Mouse (Mus musculus): Measurements from ENCODE around the gene B4galnt2.
"Not testable (repeated sequence)": the region's sequence is repeated elsewhere in the genome, so short reads cannot be mapped to it uniquely, and the experiment has no call there.

B4galnt2 gene

GRCm38 (mm10) chr11:95914571-95914991, at the start of gene B4galnt2:
Gene B4galnt2, minus strand, starts transcription at chr11:95914891.
- peak in 1 of 2 experiments; percentile 5 for DNase-seq

- peak; percentile 70 to 76 for DNase-seq
These were observed 48.6 kb upstream of the B4galnt2 start for GRCm38 (mm10) chr11:95963304-95963703.

GRCm38 (mm10) chr11:95959152-95959551, 44.5 kb upstream of the B4galnt2 start:
- DNase-seq, result no peak

GRCm38 (mm10) chr11:95958251-95958650, 43.6 kb upstream of the B4galnt2 start:
- DNase-seq, result no peak

- DNase-seq, result no peak
These were observed 42.7 kb upstream of the B4galnt2 start for GRCm38 (mm10) chr11:95957407-95957806.

GRCm38 (mm10) chr11:95953313-95953712, 38.6 kb upstream of the B4galnt2 start:
- DNase-seq, result no peak

- no peak for DNase-seq
These were observed 31.3 kb upstream of the B4galnt2 start for GRCm38 (mm10) chr11:95945838-95946472.

GRCm38 (mm10) chr11:95939828-95940507, 25.3 kb upstream of the B4galnt2 start:
- no peak for DNase-seq

GRCm38 (mm10) chr11:95936409-95936808, 21.7 kb upstream of the B4galnt2 start:
- DNase-seq, result no peak

GRCm38 (mm10) chr11:95932168-95932567, 17.5 kb upstream of the B4galnt2 start:
- not testable (repeated sequence) for DNase-seq

GRCm38 (mm10) chr11:95926398-95926797, 11.7 kb upstream of the B4galnt2 start:
- no peak for DNase-seq

GRCm38 (mm10) chr11:95925976-95926375, 11.3 kb upstream of the B4galnt2 start:
- no peak for DNase-seq

- DNase-seq, result no peak
These were observed 9.5 kb upstream of the B4galnt2 start for GRCm38 (mm10) chr11:95924215-95924614.

- not testable (repeated sequence) for DNase-seq
These were observed 8.8 kb upstream of the B4galnt2 start for GRCm38 (mm10) chr11:95923477-95923876.

GRCm38 (mm10) chr11:95921991-95922621, 7.4 kb upstream of the B4galnt2 start:
- no peak for DNase-seq

- no peak for DNase-seq
These were observed 1.7 kb upstream of the B4galnt2 start for GRCm38 (mm10) chr11:95916426-95916825.

GRCm38 (mm10) chr11:95915006-95915710, 467 bp upstream of the B4galnt2 start:
- DNase-seq, result peak; percentile 6 to 14

- DNase-seq, result no peak
These were observed 628 bp downstream of the B4galnt2 start for GRCm38 (mm10) chr11:95913959-95914566.

- DNase-seq, result no peak
These were observed 3.1 kb downstream of the B4galnt2 start for GRCm38 (mm10) chr11:95911579-95911978.

GRCm38 (mm10) chr11:95907805-95908524, 6.7 kb downstream of the B4galnt2 start:
- DNase-seq, result no peak

- no peak for DNase-seq
These were observed 10.4 kb downstream of the B4galnt2 start for GRCm38 (mm10) chr11:95904290-95904689.

Data from cerebellum, postnatal 14 days (tissue).